Mouse (Mus musculus): ENCODE data around the gene Brd2.

Brd2 gene

GRCm38 (mm10) chr17:34110309-34110708 is 12.1 kb downstream of the Brd2 start:
- DNase-seq (ENCODE audit: low spot score): no peak

- DNase-seq (ENCODE audit: low spot score): no peak
Observed at GRCm38 (mm10) chr17:34109806-34110195, 12.6 kb downstream of the Brd2 start.

DNA sequence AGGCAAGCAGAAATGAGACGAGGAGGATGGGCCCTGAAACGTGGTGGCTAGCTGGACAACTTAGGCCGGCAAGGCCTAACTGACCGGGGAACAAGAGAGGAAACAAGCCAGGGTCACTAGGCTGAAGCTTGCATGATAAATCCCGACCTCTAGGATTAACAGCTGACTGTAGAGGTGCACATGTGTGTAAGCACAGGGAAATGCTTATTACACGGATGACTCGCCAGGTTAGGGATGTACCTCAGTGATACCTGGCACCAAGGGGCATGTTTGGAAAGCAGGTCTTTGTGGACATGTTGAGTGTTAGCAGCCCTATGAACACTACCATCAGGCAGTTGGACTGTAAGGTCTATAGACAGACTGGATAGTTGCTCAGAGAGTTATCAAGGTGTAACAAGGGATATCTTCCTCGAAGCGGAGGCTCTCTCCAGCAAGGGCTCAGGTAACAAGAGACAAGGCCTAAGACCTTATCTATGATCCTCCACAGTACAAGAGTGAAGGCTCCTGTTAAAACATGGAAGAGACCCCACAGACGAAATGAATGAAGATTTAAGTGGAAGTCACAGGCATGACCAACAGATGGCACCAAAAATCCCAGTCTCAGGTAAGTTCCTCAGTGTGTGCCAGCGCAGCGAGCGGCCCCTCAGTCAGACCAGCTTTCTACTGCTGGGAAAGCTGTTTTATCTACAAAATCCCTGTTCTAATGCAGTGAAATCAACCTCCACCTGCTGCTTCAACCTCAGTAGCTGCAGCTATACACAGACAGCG is 13.2 kb downstream of the Brd2 start:
- DNase-seq (ENCODE audit: low spot score): no peak

- no peak for DNase-seq (ENCODE audit: low spot score)
Observed at GRCm38 (mm10) chr17:34108460-34108859, 14.0 kb downstream of the Brd2 start.

DNA sequence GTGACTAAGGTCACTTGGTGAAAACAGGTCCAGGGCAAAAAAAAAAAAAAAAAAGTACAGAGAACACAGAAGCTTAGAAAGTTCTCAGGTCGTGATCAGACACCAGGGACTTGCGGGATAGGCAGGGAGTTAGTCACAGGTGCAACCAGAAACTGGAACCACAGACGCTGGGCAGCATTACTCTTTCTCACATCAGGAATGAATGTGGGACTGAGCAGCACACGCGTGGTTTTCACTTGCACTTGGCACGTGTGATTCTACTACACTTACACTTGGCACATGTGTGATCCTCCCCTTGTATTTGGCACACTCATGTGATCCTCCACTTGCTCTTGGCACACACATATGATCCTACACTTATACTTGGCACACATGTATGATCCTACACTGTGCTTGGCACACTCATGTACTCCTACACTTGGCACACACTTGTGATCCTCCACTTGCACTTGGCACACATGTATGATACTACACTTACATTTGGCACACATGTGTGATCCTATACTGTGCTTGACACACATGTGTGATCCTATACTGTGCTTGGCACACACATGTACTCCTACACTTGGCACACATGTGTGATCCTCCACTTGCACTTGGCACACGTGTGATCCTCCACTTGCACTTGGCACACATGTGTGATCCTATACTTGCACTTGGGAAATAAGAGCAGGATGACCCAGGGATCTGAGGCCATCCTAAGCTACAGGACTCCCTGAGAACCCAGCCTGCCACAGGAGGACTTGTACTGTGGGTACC is 15.1 kb downstream of the Brd2 start:
- DNase-seq (ENCODE audit: low spot score): no peak

DNA sequence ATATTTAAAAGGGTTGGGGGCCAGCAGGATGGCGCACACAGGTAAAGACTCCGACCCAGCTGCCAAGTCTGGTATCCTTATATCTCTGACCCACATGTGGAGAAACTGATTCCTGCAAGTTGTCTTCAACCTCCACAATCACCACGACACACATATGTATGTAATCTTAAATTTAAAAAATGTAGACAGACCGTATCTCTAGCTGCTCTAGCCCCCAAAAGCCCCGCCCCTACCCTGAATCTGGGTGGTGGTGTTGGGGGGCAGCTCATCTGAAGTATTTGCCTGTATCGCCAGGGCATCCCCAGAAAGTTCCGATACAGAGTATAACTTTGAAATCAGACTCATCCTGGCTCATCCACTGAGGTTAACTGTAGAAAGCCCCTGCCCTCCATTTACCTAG is 15.9 kb downstream of the Brd2 start:
- no peak for DNase-seq (ENCODE audit: low spot score)

DNA sequence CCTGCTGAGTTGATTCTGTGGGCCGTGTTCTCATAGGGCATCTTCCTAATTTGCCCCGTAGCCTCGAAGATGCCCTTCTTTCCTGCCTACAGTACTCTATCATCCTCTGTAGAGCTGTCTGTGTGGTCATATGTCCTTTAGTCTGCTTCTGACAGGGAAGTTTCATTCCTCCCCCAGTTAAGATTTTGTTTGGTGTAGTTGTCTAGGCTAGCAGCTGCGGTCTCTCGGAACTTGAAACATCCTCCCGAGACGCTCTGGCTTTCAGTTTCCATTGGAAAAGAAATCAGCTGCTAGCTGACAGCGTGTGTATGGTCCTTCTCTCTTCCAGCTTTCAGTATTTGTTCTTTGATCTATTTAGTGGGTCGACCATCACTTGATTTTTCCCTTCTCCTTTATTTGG is 17.6 kb downstream of the Brd2 start:
- DNase-seq (ENCODE audit: low spot score): no peak

- peak; percentile 40 for DNase-seq (ENCODE audit: low spot score)
Observed at GRCm38 (mm10) chr17:34102831-34103230, 19.6 kb downstream of the Brd2 start.

DNA sequence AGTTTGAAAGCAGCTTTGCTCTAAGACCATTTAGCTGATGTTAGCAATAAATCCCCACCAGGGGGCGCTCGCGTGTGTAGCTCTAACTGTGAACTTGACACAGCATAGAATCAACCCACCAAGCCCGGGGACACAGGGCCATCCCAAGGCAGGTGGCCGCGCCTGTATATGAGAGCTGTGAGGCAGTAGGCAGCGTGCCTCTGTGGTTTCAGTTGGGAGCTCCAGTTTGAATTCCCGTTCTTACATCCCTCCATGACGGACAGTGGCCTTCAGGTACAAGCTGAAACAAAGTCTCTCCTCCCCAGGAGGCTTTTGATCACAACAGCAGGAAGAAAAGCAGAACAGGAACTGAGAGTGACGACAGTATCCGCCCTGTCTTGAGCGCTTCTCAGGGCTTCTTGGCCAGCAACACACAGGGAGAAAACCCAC is 20.8 kb downstream of the Brd2 start:
- DNase-seq (ENCODE audit: low spot score): peak; percentile 93

GRCm38 (mm10) chr17:34101185-34101584 is 21.2 kb downstream of the Brd2 start:
- no peak for DNase-seq (ENCODE audit: low spot score)

GRCm38 (mm10) chr17:34099531-34099930 is 22.9 kb downstream of the Brd2 start:
- DNase-seq (ENCODE audit: low spot score): no peak

DNA sequence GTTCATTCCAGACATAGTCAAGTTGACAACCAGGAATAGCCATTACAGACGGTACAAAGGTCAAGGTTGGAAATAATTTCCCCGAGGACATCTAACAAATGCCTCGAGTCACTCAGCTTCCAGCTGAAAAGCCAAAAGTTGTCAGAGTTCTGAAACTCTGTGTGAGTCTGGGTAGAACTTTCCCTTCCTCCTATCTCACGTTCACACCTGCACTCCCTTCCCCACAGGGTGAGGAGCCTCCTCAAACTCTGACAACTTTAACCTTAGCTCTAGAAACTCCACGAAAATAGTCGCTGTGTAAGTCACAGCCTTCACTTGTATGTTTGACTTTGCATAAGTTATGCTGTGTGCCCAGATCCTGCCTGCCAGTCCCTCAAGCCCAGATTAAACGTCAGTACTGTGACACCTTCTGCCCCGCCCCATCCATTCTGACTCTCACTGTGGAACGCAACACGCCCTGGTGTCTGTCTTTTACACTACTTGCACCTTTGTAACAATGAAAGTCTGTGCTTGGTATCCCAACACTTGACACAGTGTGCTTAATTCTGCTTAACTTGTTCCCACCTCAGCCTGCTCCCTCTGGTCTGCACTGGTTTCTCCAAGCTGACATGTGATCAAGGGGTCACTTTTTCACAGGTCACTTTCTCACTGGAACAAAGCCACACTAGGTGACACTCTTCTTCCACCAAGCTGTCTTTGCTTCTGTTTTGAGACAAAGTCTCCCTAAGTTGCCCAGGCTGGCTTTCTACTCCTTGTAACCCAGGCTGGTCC is 23.5 kb downstream of the Brd2 start:
- DNase-seq (ENCODE audit: low spot score): no peak

GRCm38 (mm10) chr17:34097272-34097671 is 25.2 kb downstream of the Brd2 start:
- DNase-seq (ENCODE audit: low spot score): no peak

GRCm38 (mm10) chr17:34096497-34097010 is 25.9 kb downstream of the Brd2 start:
- no peak for DNase-seq (ENCODE audit: low spot score)

GRCm38 (mm10) chr17:34094283-34095035 is 28.0 kb downstream of the Brd2 start:
- no peak for DNase-seq (ENCODE audit: low spot score)

GRCm38 (mm10) chr17:34093199-34093874 is 29.1 kb downstream of the Brd2 start:
- DNase-seq (ENCODE audit: low spot score): no peak

GRCm38 (mm10) chr17:34092197-34092875 is 30.1 kb downstream of the Brd2 start, which contains the start of gene H2-Oa:
Gene H2-Oa (plus strand): TSS chr17:34092340.
- DNase-seq (ENCODE audit: low spot score): peak; percentile 55

DNA sequence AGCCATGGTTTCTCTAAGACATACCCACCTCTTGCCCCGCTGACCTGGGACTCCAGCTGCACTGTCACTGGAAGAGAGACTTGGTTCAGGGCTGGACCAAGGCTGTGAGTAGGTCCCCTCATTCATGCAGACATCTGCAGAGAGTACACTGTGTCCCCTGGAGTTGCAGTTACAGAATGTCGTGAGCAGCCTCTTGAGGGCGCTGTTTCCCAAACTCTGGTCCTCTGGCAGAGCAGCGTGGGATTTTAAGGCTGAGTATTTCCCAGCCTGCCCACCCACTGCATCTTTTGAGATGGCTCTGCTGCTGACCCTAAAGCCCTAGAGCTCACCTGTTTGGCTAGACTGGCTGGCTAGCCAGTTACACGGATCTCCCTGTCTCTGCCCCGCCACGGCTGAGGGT is 31.5 kb downstream of the Brd2 start:
- DNase-seq (ENCODE audit: low spot score): peak; percentile 57

GRCm38 (mm10) chr17:34088124-34088523 is 34.3 kb downstream of the Brd2 start:
- no peak for DNase-seq (ENCODE audit: low spot score)

- DNase-seq (ENCODE audit: low spot score): no peak
Observed at GRCm38 (mm10) chr17:34087386-34087785, 35.0 kb downstream of the Brd2 start.
